ENCODE assay signal across 8 mouse cellular contexts in genomic region chr17:81500686-81501407, GRCm38 (mm10). TPM values are rescaled to one million over a fixed set of nuclear protein-coding genes. Genes with fewer than 3 reads are reported as not detected.
A peak's percentile ranks its signal among the peaks of the same experiment; 100 is the strongest.
DNase-seq lines count a peak whose midpoint lies in the region; ATAC-seq and TF ChIP-seq lines count a peak whose summit lies in the region.
"Had no signal": no experiment of that assay in that cellular context is flagged by ENCODE, and none has a peak within 500 bp of the region (broad histone marks: within the 10 kb centered on the region; RNA-seq: fewer than 3 reads in every experiment).

No protein-coding gene starts in this region.

- DNase-seq in intestine, embryonic 14.5 days (ENCODE audit: low spot score) = no peak
- peak; percentile 66 for DNase-seq in lung, postnatal 25 days (ENCODE audit: low spot score)
- DNase-seq in urinary bladder, postnatal 36 days (ENCODE audit: low spot score in 2 of 2) = no peak
- DNase-seq in kidney, postnatal 4 days = no peak
- no peak for DNase-seq in left cerebral cortex, adult 9 months (ENCODE audit: low spot score in 2 of 2)

- no peaks in the 10 kb centered on the region for H3K9me3 ChIP-seq in intestine, embryonic 14.5 days (ENCODE audit: control insufficient read depth, low read length)
- no peaks in the 10 kb centered on the region for H3K9me3 ChIP-seq in intestine, postnatal 0 days (ENCODE audit: control insufficient read depth)
- H3K9me3 ChIP-seq in hindbrain, embryonic 12.5 days (replicated peaks) = no peaks in the 10 kb centered on the region

- no peak for TF ChIP-seq CTCF in intestine, postnatal 0 days (IDR thresholded peaks at IDR 0.05; ENCODE audit: low read depth)

- H3K4me1 ChIP-seq in intestine, embryonic 14.5 days (replicated peaks; ENCODE audit: control insufficient read depth, insufficient read depth, low read length) = no peaks in the 10 kb centered on the region
- H3K4me1 ChIP-seq in intestine, postnatal 0 days (replicated peaks; ENCODE audit: control insufficient read depth, insufficient read depth, low read length) = 0 out of 2 replicates have a peak, but pooled peaks cover 4% of the 10 kb centered on the region
- peaks cover 5% of the 10 kb centered on the region; the same call in 1 of the 2 replicates for H3K4me1 ChIP-seq in hindbrain, embryonic 12.5 days

- no peaks in the 10 kb centered on the region for H3K36me3 ChIP-seq in intestine, embryonic 14.5 days (ENCODE audit: control insufficient read depth, insufficient read depth, low read length)
- no peaks in the 10 kb centered on the region for H3K36me3 ChIP-seq in intestine, postnatal 0 days (ENCODE audit: control insufficient read depth, insufficient read depth)
- no peaks in the 10 kb centered on the region for H3K36me3 ChIP-seq in hindbrain, embryonic 12.5 days

- WGBS in intestine, embryonic 14.5 days = 75% methylated on average over 5 of the region's 5 CpGs
- WGBS in intestine, postnatal 0 days = 60% methylated on average over 5 of the region's 5 CpGs
- 55% methylated on average over 5 of the region's 5 CpGs for WGBS in hindbrain, embryonic 12.5 days

- no peak overlapping the region for H3K4me2 ChIP-seq in intestine, embryonic 14.5 days (ENCODE audit: low read length)
- no peak overlapping the region for H3K4me2 ChIP-seq in intestine, postnatal 0 days (replicated peaks; ENCODE audit: low read depth)
- H3K4me2 ChIP-seq in hindbrain, embryonic 12.5 days (replicated peaks) = no peak overlapping the region

- H3K9ac ChIP-seq in intestine, embryonic 14.5 days (ENCODE audit: low read length) = no peak overlapping the region
- no peak overlapping the region for H3K9ac ChIP-seq in intestine, postnatal 0 days (ENCODE audit: low read depth, low read length)
- no peak overlapping the region for H3K9ac ChIP-seq in hindbrain, embryonic 12.5 days

- no peak overlapping the region for H3K4me3 ChIP-seq in intestine, embryonic 14.5 days (ENCODE audit: low read depth, low read length)
- H3K4me3 ChIP-seq in intestine, postnatal 0 days (ENCODE audit: low read depth, low read length) = no peak overlapping the region
- no peak overlapping the region for H3K4me3 ChIP-seq in hindbrain, embryonic 12.5 days

- ATAC-seq in intestine, embryonic 14.5 days (replicated peaks; ENCODE audit: low FRiP score, low TSS enrichment, low read depth) = 0 out of 2 replicates have a peak, but pooled peaks have one; percentile 50
- ATAC-seq in intestine, postnatal 0 days = no peak
- 0 out of 2 replicates have a peak, but pooled peaks have one; percentile 26 for ATAC-seq in hindbrain, embryonic 12.5 days (ENCODE audit: low FRiP score)

- no peaks in the 10 kb centered on the region for H3K27me3 ChIP-seq in intestine, embryonic 14.5 days (replicated peaks; ENCODE audit: control insufficient read depth, insufficient read depth, low read length)
- no peaks in the 10 kb centered on the region for H3K27me3 ChIP-seq in intestine, postnatal 0 days (replicated peaks; ENCODE audit: control insufficient read depth, insufficient read depth, low read length)
- H3K27me3 ChIP-seq in hindbrain, embryonic 12.5 days = no peaks in the 10 kb centered on the region

- H3K27ac ChIP-seq in intestine, embryonic 14.5 days (ENCODE audit: low read depth) = no peak overlapping the region; the same call in 1 of the 2 replicates
- no peak overlapping the region for H3K27ac ChIP-seq in intestine, postnatal 0 days (ENCODE audit: low read depth, low read length)
- no peak overlapping the region for H3K27ac ChIP-seq in hindbrain, embryonic 12.5 days

RNA-seq across cellular contexts. Expression of gene Gm11096, which starts 59.3 kb away (rescaled TPM):
- not detected in 2 replicates for polyA plus RNA-seq in intestine, embryonic 14.5 days (2014; fragmentation: Nextera tagmentation; extraction: Ambion mirVana)
- not detected in 2 replicates for polyA plus RNA-seq in intestine, postnatal 0 days (2015; fragmentation: Nextera tagmentation; extraction: Ambion mirVana)
- polyA plus RNA-seq in hindbrain, embryonic 12.5 days (2016; fragmentation: Nextera tagmentation; extraction: Ambion mirVana) = not detected in 2 replicates
- polyA plus RNA-seq: liver, adult 2 months had no signal
